Mouse (Mus musculus): ENCODE measurements around the gene Pmel.

The Pmel gene

GRCm38 (mm10) chr10:128748252-128748864 is 44.4 kb downstream of the Pmel start:
- peak; percentile 66 for DNase-seq
